Mouse (Mus musculus) lung, embryonic 14.5 days (tissue): ENCODE data around the gene Tob2. TPM values are rescaled to one million over a fixed set of nuclear protein-coding genes. Genes with fewer than 3 reads are reported as not detected.

Source experiments
- ATAC-seq: fragments of 200-750 bp; cut with Nextera tagmentation; 2 replicates; pipeline ENCODE4 v1.8.0; 2017; ENCODE audit warnings: mild to moderate bottlenecking, moderate TSS enrichment, moderate library complexity; ENCODE audit not compliant: insufficient read depth
- DNase-seq: peaks from one replicate; pipeline ENCODE4 v3.0.0-alpha.2; 2015
- H3K27ac ChIP-seq: fragments of 300-500 bp; sonication (generic); 2 replicates; pipeline ENCODE4 v1.5.1; 2014; ENCODE audit warnings: low read depth, mild to moderate bottlenecking, moderate library complexity
- H3K27me3 ChIP-seq: fragments of 300-500 bp; sonication (generic); 2 replicates; pipeline ENCODE4 v1.6.1; 2014; ENCODE audit warnings: low read length, control low read depth; ENCODE audit not compliant: insufficient read depth
- H3K36me3 ChIP-seq: fragments of 300-500 bp; sonication (generic); 2 replicates; pipeline ENCODE4 v1.6.1; 2014; ENCODE audit warnings: control low read depth; ENCODE audit not compliant: insufficient read depth
- H3K4me1 ChIP-seq: fragments of 300-500 bp; sonication (generic); 2 replicates; pipeline ENCODE4 v1.6.1; 2014; ENCODE audit warnings: antibody characterized with exemption, control low read depth; ENCODE audit not compliant: insufficient read depth
- H3K4me2 ChIP-seq: fragments of 300-500 bp; sonication (generic); 2 replicates; pipeline ENCODE4 v1.6.1; 2014; ENCODE audit warnings: mild to moderate bottlenecking
- H3K4me3 ChIP-seq: fragments of 300-500 bp; sonication (generic); 2 replicates; pipeline ENCODE4 v1.5.1; 2014; ENCODE audit warnings: low read depth, low read length
- H3K9ac ChIP-seq: fragments of 300-500 bp; sonication (generic); 2 replicates; pipeline ENCODE4 v1.6.1; 2014
- H3K9me3 ChIP-seq: fragments of 300-500 bp; sonication (generic); 2 replicates; pipeline ENCODE4 v1.6.1; 2016; ENCODE audit warnings: low read depth, low read length, control low read depth
- CTCF ChIP-seq: IDR thresholded peaks from 2 replicates; pipeline ENCODE4 v1.5.1; 2016; ENCODE audit warnings: antibody characterized with exemption, low read depth
- WGBS: fragments of 180-500 bp; shearing (Covaris S2); extraction: QIAGEN DNeasy Blood & Tissue Kit; methylation state at CpG from one replicate; pipeline ENCODE4 v1.1.7; 2014; 5-methylcytosine and 5-hydroxymethylcytosine counted together
- polyA plus RNA-seq: library from polyadenylated mRNA; unstranded; fragments of >200 nt; fragmentation: Nextera tagmentation; extraction: Ambion mirVana; gene quantifications from 2 replicates; pipeline ENCODE4 v1.2.1, GENCODE M21; 2014

The Tob2 gene
- polyA plus RNA-seq, 1 experiment from 2014 or later = 24.2 TPM

DNA sequence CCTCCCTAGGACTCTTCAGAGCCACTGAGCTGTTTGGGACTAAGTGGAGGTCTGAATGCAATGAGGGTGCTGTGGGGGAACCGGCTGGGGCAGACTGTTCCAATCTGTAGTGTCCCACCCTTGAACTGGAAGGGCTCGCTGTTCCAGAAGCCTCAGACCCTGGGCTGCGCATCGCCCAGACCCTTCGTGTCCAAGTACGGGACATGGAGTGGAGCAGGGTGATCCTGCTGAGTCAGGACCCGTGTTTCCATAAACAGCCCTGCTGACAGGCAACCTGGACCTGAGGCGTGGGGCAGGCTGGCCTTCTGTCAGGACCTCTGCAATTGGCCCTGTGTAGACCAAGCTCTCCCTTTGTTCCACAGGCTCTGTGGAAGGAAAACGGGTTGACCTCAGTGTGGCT lies 11.8 kb downstream of the Tob2 start:
- no peak for ATAC-seq
- DNase-seq = no peak
- no peaks in the 10 kb centered on the region for H3K4me1 ChIP-seq
- no peak overlapping the region for H3K27ac ChIP-seq
- TF ChIP-seq CTCF = no peak
- no peak overlapping the region for H3K4me3 ChIP-seq
- no peak overlapping the region for H3K4me2 ChIP-seq
- no peak overlapping the region for H3K9ac ChIP-seq
- WGBS = 76% methylated on average over 9 of the region's 9 CpGs
- H3K9me3 ChIP-seq = no peaks in the 10 kb centered on the region
- peaks cover 44% of the 10 kb centered on the region for H3K36me3 ChIP-seq
- H3K27me3 ChIP-seq = no peaks in the 10 kb centered on the region

DNA sequence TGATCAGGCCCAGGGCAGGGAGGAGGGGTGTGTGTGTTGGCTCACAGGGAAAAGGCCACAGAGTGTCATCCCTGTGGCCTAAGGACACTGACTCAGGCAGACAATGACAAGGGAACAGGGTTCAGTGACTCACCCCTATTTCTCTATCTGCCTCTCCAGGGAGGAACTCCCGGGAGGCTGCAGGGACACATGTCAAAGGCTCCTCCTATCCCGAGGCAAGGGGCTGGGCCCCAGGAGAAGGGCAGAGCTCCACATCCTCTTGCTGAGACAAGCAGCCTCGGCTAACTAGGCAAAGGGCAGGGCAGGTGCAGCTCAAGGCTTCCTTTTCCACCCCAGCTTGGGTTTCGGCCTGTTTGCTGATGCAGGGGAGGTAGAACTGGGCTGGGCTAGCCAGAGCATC lies 12.9 kb downstream of the Tob2 start:
- TF ChIP-seq CTCF = no peak
- Histone ChIP-seq H3K9me3 (no peaks in the 10 kb centered on the region), H3K27ac (no peak overlapping the region), H3K4me3 (no peak overlapping the region), H3K4me2 (no peak overlapping the region), H3K4me1 (no peaks in the 10 kb centered on the region), H3K9ac (no peak overlapping the region), H3K36me3 (peaks cover 34% of the 10 kb centered on the region), H3K27me3 (no peaks in the 10 kb centered on the region)
- DNase-seq (peak; percentile 9), ATAC-seq (no peak)
- WGBS = 28% methylated on average over 4 of the region's 4 CpGs

DNA sequence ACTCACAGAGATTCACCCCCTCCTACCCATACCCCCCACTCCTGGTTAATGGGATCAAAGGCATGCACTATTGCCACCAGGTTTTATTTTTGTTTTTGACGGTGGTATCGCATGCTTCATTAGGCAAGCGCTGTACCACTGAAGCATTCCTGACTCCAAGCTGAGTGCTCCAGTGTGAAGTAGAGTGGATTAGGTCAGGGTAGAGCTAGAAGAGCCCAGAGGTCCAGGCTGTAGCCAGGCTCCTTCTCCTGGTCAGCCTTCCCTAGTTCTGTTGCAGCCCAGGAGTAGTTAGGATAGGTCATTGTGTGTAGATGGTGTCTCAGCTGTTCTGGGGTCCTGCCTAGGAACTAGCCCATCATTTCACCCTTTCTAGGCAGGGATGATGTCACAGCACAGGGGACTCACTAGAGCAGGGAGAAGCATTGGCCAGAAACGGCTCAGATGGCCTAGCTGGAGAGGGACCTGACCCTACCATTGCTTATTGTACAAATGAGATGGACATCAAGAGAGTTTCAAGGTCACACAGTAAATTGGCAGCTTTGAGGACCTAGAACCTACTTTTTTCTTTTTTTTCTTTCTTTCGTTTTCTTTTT lies 13.5 kb downstream of the Tob2 start:
- H3K9me3 ChIP-seq = no peaks in the 10 kb centered on the region
- no peaks in the 10 kb centered on the region for H3K4me1 ChIP-seq
- WGBS = 75% methylated on average over 5 of the region's 5 CpGs
- no peaks in the 10 kb centered on the region for H3K27me3 ChIP-seq
- H3K36me3 ChIP-seq = peaks cover 28% of the 10 kb centered on the region
- H3K9ac ChIP-seq = no peak overlapping the region
- ATAC-seq (no peak), DNase-seq (no peak)
- no peak overlapping the region for H3K4me3 ChIP-seq
- no peak overlapping the region for H3K4me2 ChIP-seq
- no peak overlapping the region for H3K27ac ChIP-seq
- TF ChIP-seq CTCF = no peak

DNA sequence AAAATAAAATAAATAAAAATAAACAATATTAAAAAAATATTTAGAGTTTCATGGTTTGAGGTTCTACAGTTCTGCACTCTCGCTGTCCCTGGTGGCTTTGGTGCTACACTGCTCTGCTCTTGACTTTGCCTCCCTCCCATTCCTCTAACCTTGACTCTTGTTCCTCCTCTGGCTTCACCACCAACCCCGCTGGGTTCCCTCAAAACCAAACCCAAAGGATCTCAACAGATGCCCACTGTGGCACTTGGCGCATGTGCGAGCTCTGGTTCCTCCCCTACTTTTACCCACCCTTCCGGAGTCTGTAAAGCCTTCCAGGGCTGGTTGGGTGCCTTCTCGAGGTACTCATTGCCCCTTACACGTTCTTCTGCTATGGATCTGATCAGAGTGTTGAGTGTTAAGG lies 16.3 kb downstream of the Tob2 start:
- Histone ChIP-seq H3K4me1 (no peaks in the 10 kb centered on the region), H3K27ac (no peak overlapping the region), H3K36me3 (peaks cover 6% of the 10 kb centered on the region; the same call in 1 of the 2 replicates), H3K27me3 (no peaks in the 10 kb centered on the region), H3K9ac (no peak overlapping the region), H3K4me2 (no peak overlapping the region), H3K4me3 (no peak overlapping the region), H3K9me3 (no peaks in the 10 kb centered on the region)
- no peak for DNase-seq
- TF ChIP-seq CTCF = no peak
- no peak for ATAC-seq
- WGBS = 81% methylated on average over 7 of the region's 7 CpGs

DNA sequence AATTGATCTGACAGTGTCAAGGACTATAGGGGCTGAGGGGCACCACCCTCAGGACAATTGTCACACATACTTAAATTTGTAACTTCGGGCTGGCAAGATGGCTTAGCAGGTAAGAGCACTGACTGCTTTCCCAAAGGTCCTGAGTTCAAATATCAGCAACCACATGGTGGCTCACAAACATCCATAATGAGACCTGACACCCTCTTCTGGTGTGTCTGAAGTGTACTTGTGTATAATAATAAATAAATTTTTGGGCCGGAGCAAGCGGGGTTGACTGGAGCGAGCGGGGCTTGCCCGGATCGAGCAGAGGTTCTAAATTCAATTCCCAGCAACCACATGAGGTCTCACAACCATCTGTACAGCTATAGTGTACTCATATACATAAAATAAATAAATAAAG lies 18.3 kb downstream of the Tob2 start:
- H3K4me2 ChIP-seq = no peak overlapping the region
- no peaks in the 10 kb centered on the region for H3K9me3 ChIP-seq
- DNase-seq (no peak), ATAC-seq (no peak)
- H3K27me3 ChIP-seq = no peaks in the 10 kb centered on the region
- no peak overlapping the region for H3K4me3 ChIP-seq
- H3K27ac ChIP-seq = no peak overlapping the region
- H3K9ac ChIP-seq = no peak overlapping the region
- no peaks in the 10 kb centered on the region for H3K4me1 ChIP-seq
- TF ChIP-seq CTCF = no peak
- H3K36me3 ChIP-seq = no peaks in the 10 kb centered on the region
- WGBS = 81% methylated on average over 7 of the region's 7 CpGs

DNA sequence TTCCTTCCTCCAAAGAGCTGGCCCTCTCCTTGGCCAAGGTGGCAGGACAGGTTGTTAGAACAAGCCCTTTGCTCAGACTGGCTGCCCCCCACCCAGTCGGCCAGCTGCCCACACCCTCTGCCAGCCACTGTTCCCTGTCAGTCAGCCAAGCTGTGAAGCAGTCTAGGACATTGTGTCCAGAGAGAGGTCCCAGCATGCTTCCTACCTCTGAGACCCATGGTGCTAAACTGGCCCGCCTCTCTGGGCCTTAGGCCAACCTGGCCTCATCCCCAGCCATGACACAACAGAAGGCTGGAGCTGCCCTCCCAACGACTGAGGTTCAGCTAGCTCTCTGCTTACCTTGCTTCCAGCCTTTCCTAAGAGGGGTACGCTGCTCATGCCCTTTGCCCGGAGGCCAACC lies 19.0 kb downstream of the Tob2 start:
- Histone ChIP-seq H3K27me3 (no peaks in the 10 kb centered on the region), H3K4me2 (no peak overlapping the region), H3K4me3 (no peak overlapping the region), H3K9me3 (no peaks in the 10 kb centered on the region), H3K36me3 (no peaks in the 10 kb centered on the region), H3K27ac (no peak overlapping the region), H3K4me1 (no peaks in the 10 kb centered on the region), H3K9ac (no peak overlapping the region)
- 55% methylated on average over 5 of the region's 5 CpGs for WGBS
- TF ChIP-seq CTCF = no peak
- DNase-seq (peak; percentile 78), ATAC-seq (peak; percentile 60; the same call in 1 of the 2 replicates)

DNA sequence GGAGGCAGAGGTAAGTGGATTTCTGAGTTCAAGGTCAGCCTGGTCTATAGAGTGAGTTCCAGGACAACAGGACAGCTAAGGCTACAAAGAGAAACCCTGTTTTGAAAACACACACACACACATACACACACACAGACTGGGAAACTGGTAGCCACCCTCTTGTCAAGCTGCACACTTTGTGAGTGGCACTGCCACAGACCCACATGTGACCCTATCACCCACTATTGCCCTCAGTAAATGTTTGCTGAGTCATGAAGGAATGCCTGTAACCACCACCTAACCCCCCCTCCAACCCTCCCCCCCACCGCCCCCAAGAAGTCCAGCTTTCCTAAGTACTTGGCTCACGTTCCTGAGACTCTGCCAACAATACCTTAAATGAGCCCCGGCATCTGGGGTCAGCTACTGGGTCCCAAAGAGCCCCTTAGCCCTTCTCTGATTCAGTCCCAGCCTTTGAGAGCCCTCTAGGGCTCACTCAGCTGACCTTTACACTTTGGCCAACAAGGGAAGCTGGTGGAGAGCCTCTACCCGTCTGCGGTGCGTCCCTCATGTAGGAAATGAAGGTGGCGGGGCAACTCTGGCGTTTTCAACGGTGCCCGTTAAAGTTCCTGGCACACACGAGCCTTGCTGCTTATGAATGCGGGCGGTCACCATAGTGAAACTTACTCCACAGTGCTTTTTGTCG lies 19.9 kb downstream of the Tob2 start:
- Histone ChIP-seq H3K27ac (no peak overlapping the region), H3K4me1 (no peaks in the 10 kb centered on the region), H3K9me3 (no peaks in the 10 kb centered on the region), H3K27me3 (no peaks in the 10 kb centered on the region), H3K36me3 (no peaks in the 10 kb centered on the region), H3K9ac (no peak overlapping the region), H3K4me2 (no peak overlapping the region), H3K4me3 (no peak overlapping the region)
- ATAC-seq (no peak), DNase-seq (peak; percentile 24)
- WGBS = 50% methylated on average over 14 of the region's 14 CpGs
- no peak for TF ChIP-seq CTCF
